Mouse (Mus musculus) myocyte (in vitro differentiated cells): ENCODE data around the gene 1700057G04Rik.

Experiments
- CEBPB ChIP-seq: IDR thresholded peaks from 2 replicates; pipeline ENCODE4 v1.6.1; 2011; ENCODE audit warnings: mild to moderate bottlenecking, moderate library complexity; ENCODE audit not compliant: poor library complexity, insufficient read depth, severe bottlenecking
- E2F4 ChIP-seq: IDR thresholded peaks from one replicate; pipeline ENCODE4 v1.6.1; 2011; ENCODE audit warnings: mild to moderate bottlenecking, control low read depth, moderate library complexity; ENCODE audit not compliant: insufficient read depth
- MAX ChIP-seq: IDR thresholded peaks from one replicate; pipeline ENCODE4 v1.6.1; 2011; ENCODE audit warnings: low read depth, mild to moderate bottlenecking, control low read depth
- MYOD1 ChIP-seq, 3 experiments: IDR thresholded peaks; one replicate each; pipeline ENCODE4 v1.6.1; 2011; ENCODE audit warnings: control low read depth in 2 of 3, low read depth in 2 of 3, mild to moderate bottlenecking in 2 of 3, moderate library complexity in 1 of 3; ENCODE audit not compliant: insufficient read length in 2 of 3, control insufficient read depth in 1 of 3
- POLR2A ChIP-seq: IDR thresholded peaks from one replicate; pipeline ENCODE4 v1.6.1; 2011; ENCODE audit warnings: low read depth, mild to moderate bottlenecking, control low read depth, moderate library complexity; ENCODE audit not compliant: insufficient read length
- POLR2AphosphoS2 ChIP-seq: IDR thresholded peaks from one replicate; pipeline ENCODE4 v1.6.1; 2011; ENCODE audit warnings: low read depth, control low read depth; ENCODE audit not compliant: insufficient read length
- SRF ChIP-seq: IDR thresholded peaks from one replicate; pipeline ENCODE4 v1.6.1; 2011; ENCODE audit warnings: low read depth; ENCODE audit not compliant: control insufficient read depth, insufficient read length
- TCF12 ChIP-seq: IDR thresholded peaks from one replicate; pipeline ENCODE4 v1.6.1; 2011; ENCODE audit warnings: mild to moderate bottlenecking, control low read depth; ENCODE audit not compliant: poor library complexity, insufficient read depth, severe bottlenecking
- USF1 ChIP-seq: IDR thresholded peaks from one replicate; pipeline ENCODE4 v1.6.1; 2011; ENCODE audit warnings: low read depth, mild to moderate bottlenecking, control low read depth, moderate library complexity

GRCm38 (mm10) chr9:92265719-92266118 lies 43.5 kb upstream of the 1700057G04Rik start:
- TF ChIP-seq POLR2A (no peak), CEBPB (no peak), USF1 (no peak), MAX (no peak), SRF (no peak), TCF12 (no peak), E2F4 (no peak), MYOD1 (IDR thresholded peaks at IDR 0.05; ENCODE audit: control insufficient read depth in 1 of 3, insufficient read length in 2 of 3, low read depth in 2 of 3) (no peak), POLR2AphosphoS2 (no peak)
